Mouse (Mus musculus) forebrain, postnatal 0 days (tissue): ENCODE measurements around the gene Chd1. TPM values are rescaled to one million over a fixed set of nuclear protein-coding genes. Genes with fewer than 3 reads are reported as not detected.
"Not testable (repeated sequence)": the region's sequence is repeated elsewhere in the genome, so short reads cannot be mapped to it uniquely, and the experiment has no call there.

Experiments
- ATAC-seq: fragments of 200-750 bp; cut with Nextera tagmentation; 2 replicates; pipeline ENCODE4 v1.8.0; 2017; ENCODE audit warnings: mild to moderate bottlenecking, moderate library complexity
- DNase-seq: peaks from one replicate; pipeline ENCODE4 v3.0.0-alpha.2; 2015
- H3K27ac ChIP-seq: fragments of 300-500 bp; sonication (generic); 2 replicates; pipeline ENCODE4 v1.5.1; 2014; ENCODE audit warnings: low read depth, mild to moderate bottlenecking, antibody characterized with exemption, low read length, moderate library complexity, mixed read lengths
- H3K27me3 ChIP-seq: fragments of 300-500 bp; sonication (generic); 2 replicates; pipeline ENCODE4 v1.6.1; 2014; ENCODE audit warnings: mild to moderate bottlenecking, low read length, mixed read lengths; ENCODE audit not compliant: insufficient read depth
- H3K36me3 ChIP-seq: fragments of 300-500 bp; sonication (generic); 2 replicates; pipeline ENCODE4 v1.6.1; 2014; ENCODE audit warnings: mild to moderate bottlenecking, moderate library complexity; ENCODE audit not compliant: insufficient read depth
- H3K4me1 ChIP-seq: fragments of 300-500 bp; sonication (generic); 2 replicates; pipeline ENCODE4 v1.6.1; 2014; ENCODE audit warnings: antibody characterized with exemption; ENCODE audit not compliant: insufficient read depth
- H3K4me2 ChIP-seq: fragments of 300-500 bp; sonication (generic); 2 replicates; pipeline ENCODE4 v1.6.1; 2014; ENCODE audit warnings: low read depth, mild to moderate bottlenecking, moderate library complexity
- H3K4me3 ChIP-seq: fragments of 300-500 bp; sonication (generic); 2 replicates; pipeline ENCODE4 v1.5.1; 2014; ENCODE audit warnings: low read depth, low read length, mixed read lengths
- H3K9ac ChIP-seq: fragments of 300-500 bp; sonication (generic); 2 replicates; pipeline ENCODE4 v1.6.1; 2014; ENCODE audit warnings: mild to moderate bottlenecking
- H3K9me3 ChIP-seq: fragments of 300-500 bp; sonication (generic); 2 replicates; pipeline ENCODE4 v1.6.1; 2016; ENCODE audit warnings: low read length
- CTCF ChIP-seq: sonication (generic); IDR thresholded peaks from 2 replicates; pipeline ENCODE4 v1.5.1; 2016; ENCODE audit warnings: antibody characterized with exemption, control low read depth, low read depth
- WGBS: fragments of 180-500 bp; shearing (Covaris S2); extraction: QIAGEN DNeasy Blood & Tissue Kit; methylation state at CpG from one replicate; pipeline ENCODE4 v1.1.7; 2014; 5-methylcytosine and 5-hydroxymethylcytosine counted together
- polyA plus RNA-seq: library from polyadenylated mRNA; unstranded; fragments of >200 nt; fragmentation: Nextera tagmentation; extraction: Ambion mirVana; gene quantifications from 2 replicates; pipeline ENCODE4 v1.2.1, GENCODE M21; 2015
- total RNA-seq: library from RNA; depleted of rRNA; stranded (reverse); fragments of >200 nt; gene quantifications from 2 replicates; pipeline ENCODE4 v1.2.3, GENCODE M21; 2014

The Chd1 gene
- total and polyA plus RNA-seq, 2 experiments from 2014 or later, result 14.2 to 20.5 TPM

DNA sequence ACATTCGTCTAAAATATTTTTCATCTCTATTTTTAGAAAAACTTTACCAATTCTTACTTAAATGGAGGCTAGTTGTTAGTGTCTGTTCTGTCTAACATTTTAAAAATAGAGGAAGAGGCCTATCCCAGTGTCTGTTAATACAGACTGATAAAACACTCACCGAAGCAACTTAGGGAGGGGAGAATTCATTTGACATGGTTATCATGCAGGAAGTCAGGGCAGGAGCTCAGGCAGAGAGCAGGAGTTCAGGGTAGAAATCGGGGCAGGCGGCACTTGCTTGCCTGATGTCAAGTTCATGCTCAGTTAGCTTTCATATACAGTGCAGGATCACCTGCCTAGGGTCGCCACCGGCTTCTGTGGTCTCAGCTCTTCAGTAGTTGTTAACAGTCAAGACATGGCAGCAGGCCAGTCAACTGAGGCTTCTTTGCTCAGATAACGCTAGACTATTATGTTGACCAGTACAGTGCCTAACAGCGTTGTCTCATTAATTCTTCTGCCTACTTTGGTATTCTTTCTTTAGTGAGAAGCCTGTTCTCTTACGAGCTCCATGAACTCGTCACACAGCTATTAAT, 32.7 kb downstream of the Chd1 start:
- DNase-seq, result no peak
- no peaks in the 10 kb centered on the region for H3K9me3 ChIP-seq

DNA sequence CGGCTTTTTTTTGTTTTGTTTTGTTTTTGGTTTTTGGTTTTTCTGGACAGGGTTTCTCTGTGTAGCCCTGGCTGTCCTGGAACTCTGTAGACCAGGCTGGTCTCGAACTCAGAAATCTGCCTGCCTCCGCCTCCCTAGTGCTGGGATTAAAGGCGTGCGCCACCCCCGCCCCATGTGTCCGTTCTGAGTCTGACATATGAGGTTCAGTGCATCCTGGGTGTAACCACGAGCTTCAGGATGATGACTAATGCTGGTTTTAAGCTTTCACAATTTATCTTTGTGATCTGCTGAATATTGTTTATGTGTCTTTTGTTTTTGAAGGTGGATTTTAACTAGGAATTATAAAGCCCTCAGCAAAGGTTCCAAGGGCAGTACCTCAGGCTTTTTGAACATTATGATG, 37.1 kb downstream of the Chd1 start:
- DNase-seq (no peak), ATAC-seq (no peak)
- TF ChIP-seq CTCF, result no peak
- no peaks in the 10 kb centered on the region for H3K9me3 ChIP-seq
- no peaks in the 10 kb centered on the region for H3K4me1 ChIP-seq
- H3K4me3 ChIP-seq, result no peak overlapping the region
- no peak overlapping the region for H3K9ac ChIP-seq
- no peak overlapping the region for H3K4me2 ChIP-seq
- H3K36me3 ChIP-seq, result peaks cover 31% of the 10 kb centered on the region
- H3K27ac ChIP-seq, result no peak overlapping the region
- H3K27me3 ChIP-seq, result no peaks in the 10 kb centered on the region
- WGBS, result 87% methylated on average over 8 of the region's 8 CpGs

More for the DNA sequence above, 32.7 kb downstream of the Chd1 start:
- H3K27me3 ChIP-seq, result no peaks in the 10 kb centered on the region
- H3K9ac ChIP-seq, result no peak overlapping the region
- WGBS, result 84% methylated on average over 10 of the region's 10 CpGs
- no peak overlapping the region for H3K4me2 ChIP-seq
- no peak for TF ChIP-seq CTCF
- H3K27ac ChIP-seq, result no peak overlapping the region
- H3K4me1 ChIP-seq, result no peaks in the 10 kb centered on the region
- H3K36me3 ChIP-seq, result peaks cover 36% of the 10 kb centered on the region
- no peak for ATAC-seq
- H3K4me3 ChIP-seq, result no peak overlapping the region

DNA sequence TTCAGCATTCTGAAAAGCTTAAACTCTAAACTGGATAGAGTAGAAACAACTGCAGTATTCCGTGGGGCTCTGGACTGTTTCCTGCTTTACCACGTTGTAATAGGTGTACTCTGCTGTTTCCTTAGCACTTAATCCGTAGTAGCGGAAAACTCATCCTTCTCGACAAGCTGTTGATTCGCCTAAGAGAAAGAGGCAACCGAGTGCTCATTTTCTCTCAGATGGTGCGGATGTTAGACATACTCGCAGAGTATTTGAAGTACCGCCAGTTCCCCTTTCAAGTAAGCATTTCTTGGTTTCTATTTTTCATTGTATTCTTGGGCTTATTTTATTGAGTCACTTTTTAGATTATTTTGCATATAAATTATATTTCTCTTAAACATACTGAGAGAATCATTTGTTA, 38.2 kb downstream of the Chd1 start:
- Histone ChIP-seq H3K9me3 (no peaks in the 10 kb centered on the region), H3K27ac (no peak overlapping the region), H3K4me3 (no peak overlapping the region), H3K4me2 (no peak overlapping the region), H3K27me3 (no peaks in the 10 kb centered on the region), H3K36me3 (peaks cover 29% of the 10 kb centered on the region), H3K9ac (no peak overlapping the region), H3K4me1 (no peaks in the 10 kb centered on the region)
- 92% methylated on average over 10 of the region's 10 CpGs for WGBS
- no peak for DNase-seq
- TF ChIP-seq CTCF, result no peak
- no peak for ATAC-seq

DNA sequence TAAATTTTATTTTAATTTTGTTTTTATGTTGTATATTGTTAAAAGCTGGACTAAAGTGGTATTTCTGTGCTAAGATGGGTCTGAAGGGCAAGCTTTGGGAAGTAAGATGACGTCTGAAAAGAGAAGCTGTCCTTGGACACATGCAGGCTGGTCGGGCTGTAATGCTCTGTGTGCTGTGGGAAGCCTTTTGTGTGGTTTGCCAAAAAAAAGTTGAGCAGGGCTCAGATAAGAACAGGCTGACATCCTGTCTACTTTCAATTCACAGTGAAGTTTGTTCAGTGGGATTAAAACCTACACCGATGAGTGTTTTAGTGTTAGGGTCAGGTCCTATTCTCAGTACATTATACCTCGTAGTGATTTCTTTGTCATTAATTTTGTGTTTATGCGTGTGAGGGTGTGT, 38.6 kb downstream of the Chd1 start:
- Histone ChIP-seq H3K36me3 (peaks cover 32% of the 10 kb centered on the region), H3K27me3 (no peaks in the 10 kb centered on the region), H3K4me2 (no peak overlapping the region), H3K27ac (no peak overlapping the region), H3K9ac (no peak overlapping the region), H3K4me3 (no peak overlapping the region), H3K4me1 (no peaks in the 10 kb centered on the region), H3K9me3 (no peaks in the 10 kb centered on the region)
- ATAC-seq (no peak), DNase-seq (no peak)
- 86% methylated on average over 5 of the region's 5 CpGs for WGBS
- TF ChIP-seq CTCF, result no peak

DNA sequence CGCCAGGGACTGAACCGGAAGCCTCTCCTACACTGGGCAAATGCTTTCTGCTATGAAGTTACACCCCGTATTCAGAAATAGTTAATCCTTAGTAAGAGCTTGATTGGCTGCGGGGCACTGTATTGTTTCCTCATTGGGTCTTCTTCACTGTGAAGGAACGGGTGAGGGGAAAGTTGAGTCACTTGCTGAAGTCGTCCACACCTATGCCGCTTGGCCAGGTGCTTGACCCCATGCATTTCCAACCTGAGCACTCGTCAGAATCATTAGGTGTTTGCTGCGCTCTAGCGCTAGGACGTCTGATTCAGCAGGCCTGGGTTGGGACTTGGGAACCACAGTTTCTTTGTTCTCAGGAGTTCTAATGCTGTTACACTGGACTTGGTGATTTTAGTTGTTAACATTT, 41.9 kb downstream of the Chd1 start:
- no peaks in the 10 kb centered on the region for H3K27me3 ChIP-seq
- DNase-seq, result no peak
- TF ChIP-seq CTCF, result no peak
- H3K4me3 ChIP-seq, result no peak overlapping the region
- H3K9ac ChIP-seq, result no peak overlapping the region
- H3K4me2 ChIP-seq, result no peak overlapping the region
- H3K36me3 ChIP-seq, result peaks cover 46% of the 10 kb centered on the region
- H3K27ac ChIP-seq, result no peak overlapping the region
- WGBS, result 78% methylated on average over 11 of the region's 11 CpGs
- no peaks in the 10 kb centered on the region for H3K4me1 ChIP-seq
- H3K9me3 ChIP-seq, result no peaks in the 10 kb centered on the region
- ATAC-seq, result no peak

DNA sequence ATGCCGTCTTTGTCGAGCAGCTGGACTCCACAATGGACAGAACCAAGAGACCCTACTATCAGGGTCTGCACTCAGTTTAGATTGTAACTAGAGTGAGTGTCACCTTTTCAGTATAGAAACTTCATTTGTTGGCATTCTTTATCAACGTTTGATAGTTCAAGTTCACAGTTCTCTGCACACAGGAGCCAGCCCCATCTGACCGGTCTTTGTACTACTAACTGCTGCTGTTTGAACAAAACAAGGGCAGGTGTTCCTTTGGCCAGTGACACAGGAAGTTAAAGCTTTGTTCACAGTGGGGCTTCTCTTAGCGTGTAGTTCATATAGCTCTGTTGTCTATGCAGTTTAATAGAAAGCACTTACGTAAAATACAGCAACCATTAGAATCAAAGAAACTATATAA, 43.3 kb downstream of the Chd1 start:
- no peaks in the 10 kb centered on the region for H3K9me3 ChIP-seq
- H3K4me1 ChIP-seq, result no peaks in the 10 kb centered on the region
- peaks cover 46% of the 10 kb centered on the region for H3K36me3 ChIP-seq
- no peak overlapping the region for H3K4me3 ChIP-seq
- no peak overlapping the region for H3K9ac ChIP-seq
- no peak for ATAC-seq
- no peak for TF ChIP-seq CTCF
- DNase-seq, result no peak
- H3K27ac ChIP-seq, result no peak overlapping the region
- 92% methylated on average over 6 of the region's 6 CpGs for WGBS
- no peak overlapping the region for H3K4me2 ChIP-seq
- H3K27me3 ChIP-seq, result no peaks in the 10 kb centered on the region

DNA sequence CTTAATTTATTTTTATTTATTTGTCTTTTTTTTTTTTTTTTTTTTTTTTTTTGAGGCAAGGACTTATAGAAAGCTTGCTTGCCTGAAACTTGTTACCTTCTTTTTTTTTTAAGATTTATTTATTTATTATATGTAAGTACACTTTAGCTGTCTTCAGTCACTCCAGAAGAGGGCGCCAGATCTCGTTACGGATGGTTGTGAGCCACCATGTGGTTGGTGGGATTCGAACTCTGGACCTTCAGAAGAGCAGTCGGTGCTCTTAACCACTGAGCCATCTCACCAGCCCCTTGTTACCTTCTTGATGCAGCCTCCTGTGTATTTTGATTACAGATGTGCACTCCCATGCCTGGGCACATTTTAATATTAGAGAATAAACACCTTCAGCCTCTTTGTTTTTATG, 46.5 kb downstream of the Chd1 start:
- WGBS, result 97% methylated on average over 5 of the region's 5 CpGs
- H3K4me3 ChIP-seq, H3K27me3 ChIP-seq, H3K4me2 ChIP-seq, H3K27ac ChIP-seq, H3K4me1 ChIP-seq, DNase-seq, ATAC-seq, H3K9ac ChIP-seq, H3K9me3 ChIP-seq: not testable (repeated sequence)
- peaks cover 46% of the 10 kb centered on the region for H3K36me3 ChIP-seq
